Mouse (Mus musculus) heart, postnatal 0 days (tissue): ENCODE results near the gene Pih1d2. TPM values are rescaled to one million over a fixed set of nuclear protein-coding genes. Genes with fewer than 3 reads are reported as not detected.

Experiments used
- ATAC-seq: fragments of 200-750 bp; cut with Nextera tagmentation; 2 replicates; pipeline ENCODE4 v1.8.0; 2017; ENCODE audit warnings: low read depth, moderate number of reproducible peaks, moderate library complexity; ENCODE audit not compliant: insufficient read depth
- DNase-seq: peaks from one replicate; pipeline ENCODE4 v3.0.0-alpha.2; 2016; ENCODE audit warnings: low spot score
- H3K27ac ChIP-seq: fragments of 300-500 bp; sonication (generic); 2 replicates; pipeline ENCODE4 v1.5.1; 2014; ENCODE audit warnings: low read depth, mild to moderate bottlenecking
- H3K27me3 ChIP-seq: fragments of 300-500 bp; sonication (generic); 2 replicates; pipeline ENCODE4 v1.6.1; 2014; ENCODE audit warnings: low read length, mixed read lengths; ENCODE audit not compliant: control insufficient read depth, insufficient read depth
- H3K36me3 ChIP-seq: fragments of 300-500 bp; sonication (generic); replicated peaks from 2 replicates; pipeline ENCODE4 v1.6.1; 2014; ENCODE audit warnings: low read length, mixed read lengths; ENCODE audit not compliant: control insufficient read depth, insufficient read depth
- H3K4me1 ChIP-seq: fragments of 300-500 bp; sonication (generic); 2 replicates; pipeline ENCODE4 v1.6.1; 2014; ENCODE audit warnings: antibody characterized with exemption; ENCODE audit not compliant: control insufficient read depth, insufficient read depth
- H3K4me2 ChIP-seq: fragments of 300-500 bp; sonication (generic); 2 replicates; pipeline ENCODE4 v1.6.1; 2014; ENCODE audit warnings: low read depth, mild to moderate bottlenecking, low read length, moderate library complexity
- H3K4me3 ChIP-seq: fragments of 300-500 bp; sonication (generic); 2 replicates; pipeline ENCODE4 v1.5.1; 2014; ENCODE audit warnings: low read depth, low read length
- H3K9ac ChIP-seq: fragments of 300-500 bp; sonication (generic); replicated peaks from 2 replicates; pipeline ENCODE4 v1.6.1; 2014; ENCODE audit warnings: low read depth, low read length, mixed read lengths
- H3K9me3 ChIP-seq: fragments of 300-500 bp; sonication (generic); replicated peaks from 2 replicates; pipeline ENCODE4 v1.6.1; 2016; ENCODE audit warnings: low read length; ENCODE audit not compliant: control insufficient read depth
- CTCF ChIP-seq: IDR thresholded peaks from 2 replicates; pipeline ENCODE4 v1.5.1; 2016; ENCODE audit warnings: antibody characterized with exemption, control low read depth, low read depth
- EP300 ChIP-seq: IDR thresholded peaks from 2 replicates; pipeline ENCODE4 v1.6.1; 2016; ENCODE audit warnings: antibody characterized with exemption, low read depth
- WGBS: fragments of 180-500 bp; shearing (Covaris S2); extraction: QIAGEN DNeasy Blood & Tissue Kit; methylation state at CpG from one replicate; pipeline ENCODE4 v1.1.7; 2014; 5-methylcytosine and 5-hydroxymethylcytosine counted together
- polyA plus RNA-seq: library from polyadenylated mRNA; unstranded; fragments of >200 nt; fragmentation: Nextera tagmentation; extraction: Ambion mirVana; gene quantifications from 2 replicates; pipeline ENCODE4 v1.2.1, GENCODE M21; 2015
- total RNA-seq: library from RNA; depleted of rRNA; stranded (reverse); fragments of >200 nt; gene quantifications from 2 replicates; pipeline ENCODE4 v1.2.3, GENCODE M21; 2014; ENCODE audit warnings: low replicate concordance

The Pih1d2 gene
- total and polyA plus RNA-seq, 2 experiments from 2014 or later = 0.27 to 1.2 TPM

GRCm38 (mm10) chr9:50658941-50659388 lies 41.8 kb downstream of the Pih1d2 start:
- Histone ChIP-seq H3K27me3 (no peaks in the 10 kb centered on the region), H3K4me3 (peak overlapping the region; percentile 96), H3K9ac (peak overlapping the region; percentile 94), H3K9me3 (no peaks in the 10 kb centered on the region), H3K4me1 (no peaks in the 10 kb centered on the region), H3K36me3 (peaks cover 14% of the 10 kb centered on the region), H3K4me2 (peak overlapping the region; percentile 75), H3K27ac (peak overlapping the region; percentile 86)
- DNase-seq = peak; percentile 18
- 0% methylated on average over 20 of the region's 28 CpGs for WGBS
- TF ChIP-seq CTCF (no peak), EP300 (no peak)
- ATAC-seq = no peak; the same call in 1 of the 2 replicates

- peak; percentile 91 for ATAC-seq
These were observed 42.5 kb downstream of the Pih1d2 start, which contains the start of gene Dlat for GRCm38 (mm10) chr9:50659392-50660217. Gene Dlat, minus strand, starts transcription at chr9:50659780.

GRCm38 (mm10) chr9:50660431-50660830 lies 43.3 kb downstream of the Pih1d2 start:
- ATAC-seq = peak; percentile 37; the same call in 1 of the 2 replicates
- WGBS = 15% methylated on average over 12 of the region's 12 CpGs
- no peak for TF ChIP-seq EP300
- TF ChIP-seq CTCF = no peak
- peak overlapping the region; percentile 96 for H3K4me3 ChIP-seq
- peak overlapping the region; percentile 94 for H3K9ac ChIP-seq
- H3K9me3 ChIP-seq = no peaks in the 10 kb centered on the region
- no peaks in the 10 kb centered on the region for H3K4me1 ChIP-seq
- peaks cover 14% of the 10 kb centered on the region for H3K36me3 ChIP-seq
- no peaks in the 10 kb centered on the region for H3K27me3 ChIP-seq
- peak overlapping the region; percentile 75 for H3K4me2 ChIP-seq
- peak overlapping the region; percentile 86 for H3K27ac ChIP-seq
- peak; percentile 41 for DNase-seq

More at GRCm38 (mm10) chr9:50659392-50660217, 42.5 kb downstream of the Pih1d2 start, which contains the start of gene Dlat:
- under 1% methylated on average over 60 of the region's 63 CpGs for WGBS
- Histone ChIP-seq H3K27ac (peak within 1 kb of the TSS; percentile 86), H3K4me2 (peak within 1 kb of the TSS; percentile 75), H3K4me1 (no peaks in the 10 kb centered on the region), H3K4me3 (peak within 1 kb of the TSS; percentile 96), H3K27me3 (no peaks in the 10 kb centered on the region), H3K9me3 (no peaks in the 10 kb centered on the region), H3K9ac (peak within 1 kb of the TSS; percentile 94), H3K36me3 (peaks cover 14% of the 10 kb centered on the region)
- DNase-seq = peak; percentile 90
- no peak for TF ChIP-seq EP300
- no peak for TF ChIP-seq CTCF

- no peak overlapping the region for H3K9ac ChIP-seq
- DNase-seq = no peak
- WGBS = 51% methylated on average over 5 of the region's 5 CpGs
- no peaks in the 10 kb centered on the region for H3K4me1 ChIP-seq
- no peak for TF ChIP-seq CTCF
- no peak for TF ChIP-seq EP300
- no peaks in the 10 kb centered on the region for H3K27me3 ChIP-seq
- ATAC-seq = no peak
- H3K27ac ChIP-seq = peak overlapping the region; percentile 34; the same call in 1 of the 2 replicates
- no peak overlapping the region for H3K4me2 ChIP-seq
- H3K36me3 ChIP-seq = no peaks in the 10 kb centered on the region
- no peaks in the 10 kb centered on the region for H3K9me3 ChIP-seq
- H3K4me3 ChIP-seq = no peak overlapping the region
These were observed 47.7 kb downstream of the Pih1d2 start for GRCm38 (mm10) chr9:50664826-50665225.

- no peak overlapping the region for H3K27ac ChIP-seq
- H3K4me3 ChIP-seq = no peak overlapping the region
- DNase-seq = no peak
- no peaks in the 10 kb centered on the region for H3K9me3 ChIP-seq
- H3K9ac ChIP-seq = no peak overlapping the region
- H3K27me3 ChIP-seq = no peaks in the 10 kb centered on the region
- TF ChIP-seq CTCF (no peak), EP300 (no peak)
- ATAC-seq = no peak
- no peaks in the 10 kb centered on the region for H3K4me1 ChIP-seq
- WGBS = 72% methylated on average over 6 of the region's 6 CpGs
- H3K36me3 ChIP-seq = no peaks in the 10 kb centered on the region
- H3K4me2 ChIP-seq = no peak overlapping the region
These were observed 49.3 kb downstream of the Pih1d2 start for GRCm38 (mm10) chr9:50666442-50666841.
